Mouse (Mus musculus) MEL (cell line): ENCODE data around the gene Trim10. TPM values are rescaled to one million over a fixed set of nuclear protein-coding genes. Genes with fewer than 3 reads are reported as not detected.

Experiments
- DNase-seq: peaks from one replicate; pipeline ENCODE4 v3.0.0; 2011; ENCODE audit warnings: low read depth, low spot score
- H3K27ac ChIP-seq: 2 replicates; pipeline ENCODE4 v1.5.1; 2012; ENCODE audit warnings: low read depth, mild to moderate bottlenecking, control low read depth, low read length, moderate library complexity; ENCODE audit not compliant: control insufficient read depth
- H3K27me3 ChIP-seq, 2 experiments: fragments of 150-350 bp in 1 of 2; sonication (generic) in 1 of 2; 2 replicates each; pipeline ENCODE4 v1.6.1; 2012; ENCODE audit warnings: low read length in 2 of 2, mild to moderate bottlenecking in 2 of 2, improper control_type of control experiment in 1 of 2, moderate library complexity in 1 of 2; ENCODE audit not compliant: insufficient read depth in 2 of 2, control insufficient read depth in 1 of 2
- H3K36me3 ChIP-seq, 2 experiments: 2 replicates each; pipeline ENCODE4 v1.6.1; 2012 to 2014; ENCODE audit warnings: low read length in 2 of 2, improper control_type of control experiment in 1 of 2, inconsistent platforms in 1 of 2, mild to moderate bottlenecking in 1 of 2; ENCODE audit not compliant: insufficient read depth in 2 of 2, control insufficient read depth in 1 of 2
- H3K4me1 ChIP-seq, 2 experiments: fragments of 150-350 bp in 1 of 2; sonication (generic) in 1 of 2; 2 replicates each; pipeline ENCODE4 v1.6.1; 2012; ENCODE audit warnings: low read length in 2 of 2, improper control_type of control experiment in 1 of 2, mild to moderate bottlenecking in 1 of 2; ENCODE audit not compliant: insufficient read depth in 2 of 2, control insufficient read depth in 1 of 2
- H3K4me3 ChIP-seq, 2 experiments: fragments of 150-350 bp in 1 of 2; sonication (generic) in 1 of 2; 2 replicates each; pipeline ENCODE4 v1.5.1; 2012; ENCODE audit warnings: low read depth in 2 of 2, low read length in 2 of 2, mild to moderate bottlenecking in 2 of 2, moderate library complexity in 2 of 2, control low read depth in 1 of 2, improper control_type of control experiment in 1 of 2; ENCODE audit not compliant: control insufficient read depth in 1 of 2, insufficient read depth in 1 of 2
- H3K79me2 ChIP-seq: 2 replicates; pipeline ENCODE4 v1.6.1; 2012; ENCODE audit warnings: mild to moderate bottlenecking, low read length, moderate library complexity; ENCODE audit not compliant: control insufficient read depth, poor library complexity, insufficient read depth
- H3K9ac ChIP-seq: 2 replicates; pipeline ENCODE4 v1.6.1; 2012; ENCODE audit warnings: low read depth, mild to moderate bottlenecking, control low read depth, low read length, moderate library complexity; ENCODE audit not compliant: control insufficient read depth, poor library complexity, severe bottlenecking
- H3K9me3 ChIP-seq: fragments of 150-350 bp; sonication (generic); replicated peaks from 2 replicates; pipeline ENCODE4 v1.6.1; 2012; ENCODE audit warnings: mild to moderate bottlenecking, low read length, improper control_type of control experiment, moderate library complexity; ENCODE audit not compliant: insufficient read depth
- BHLHE40 ChIP-seq: IDR thresholded peaks from 2 replicates; pipeline ENCODE4 v1.6.1; 2012; ENCODE audit warnings: low read depth, mild to moderate bottlenecking, inconsistent platforms, low read length, improper control_type of control experiment, borderline replicate concordance
- CHD1 ChIP-seq: IDR thresholded peaks from 2 replicates; pipeline ENCODE4 v1.6.1; 2012; ENCODE audit warnings: low read depth, mild to moderate bottlenecking, inconsistent platforms, low read length, improper control_type of control experiment
- CHD2 ChIP-seq: IDR thresholded peaks from 2 replicates; pipeline ENCODE4 v1.6.1; 2011; ENCODE audit warnings: low read length, improper control_type of control experiment
- CTCF ChIP-seq, 3 experiments: IDR thresholded peaks in 2 of 3; conservative IDR thresholded peaks in 1 of 3; 2 replicates each; pipeline ENCODE4 v1.5.1; 2011 to 2012; ENCODE audit warnings: low read length in 3 of 3, low read depth in 2 of 3, mild to moderate bottlenecking in 2 of 3, improper control_type of control experiment in 1 of 3, inconsistent platforms in 1 of 3, mixed read lengths in 1 of 3, moderate library complexity in 1 of 3; ENCODE audit not compliant: control insufficient read depth in 1 of 3, insufficient read depth in 1 of 3, poor library complexity in 1 of 3, severe bottlenecking in 1 of 3
- EP300 ChIP-seq, 2 experiments: IDR thresholded peaks; 2 replicates each; pipeline ENCODE4 v1.6.1; 2011; ENCODE audit warnings: improper control_type of control experiment in 2 of 2, low read length in 2 of 2, low read depth in 1 of 2, mild to moderate bottlenecking in 1 of 2
- ETS1 ChIP-seq: IDR thresholded peaks from 2 replicates; pipeline ENCODE4 v1.6.1; 2012; ENCODE audit warnings: low read depth, mild to moderate bottlenecking, inconsistent platforms, low read length, improper control_type of control experiment, moderate library complexity
- GABPA ChIP-seq: IDR thresholded peaks from 2 replicates; pipeline ENCODE4 v1.6.1; 2012; ENCODE audit warnings: low read depth, mild to moderate bottlenecking, inconsistent platforms, low read length, improper control_type of control experiment, moderate library complexity
- GATA1 ChIP-seq: IDR thresholded peaks from 2 replicates; pipeline ENCODE4 v1.6.1; 2011; ENCODE audit warnings: low read depth, low read length, improper control_type of control experiment
- HCFC1 ChIP-seq: IDR thresholded peaks from 2 replicates; pipeline ENCODE4 v1.6.1; 2012; ENCODE audit warnings: low read depth, mild to moderate bottlenecking, inconsistent platforms, low read length, improper control_type of control experiment, moderate library complexity
- KAT2A ChIP-seq: conservative IDR thresholded peaks from 2 replicates; pipeline ENCODE4 v1.6.1; 2012; ENCODE audit warnings: low read depth, low read length, improper control_type of control experiment, inconsistent platforms
- MAFK ChIP-seq: IDR thresholded peaks from 2 replicates; pipeline ENCODE4 v1.6.1; 2011; ENCODE audit warnings: low read depth, mild to moderate bottlenecking, low read length, improper control_type of control experiment, borderline replicate concordance
- MAX ChIP-seq: IDR thresholded peaks from 2 replicates; pipeline ENCODE4 v1.6.1; 2011; ENCODE audit warnings: low read length, improper control_type of control experiment
- MAZ ChIP-seq: IDR thresholded peaks from 2 replicates; pipeline ENCODE4 v1.6.1; 2012; ENCODE audit warnings: low read depth, mild to moderate bottlenecking, inconsistent platforms, low read length, improper control_type of control experiment
- MEF2A ChIP-seq: IDR thresholded peaks from 2 replicates; pipeline ENCODE4 v1.6.1; 2014; ENCODE audit warnings: low read depth, mild to moderate bottlenecking, inconsistent platforms, low read length, improper control_type of control experiment; ENCODE audit not compliant: poor library complexity, insufficient replicate concordance, severe bottlenecking; ENCODE audit errors: extremely low read depth
- MYB ChIP-seq: IDR thresholded peaks from 2 replicates; pipeline ENCODE4 v1.6.1; 2011; ENCODE audit warnings: mild to moderate bottlenecking, low read depth, low read length, improper control_type of control experiment
- MYC ChIP-seq: IDR thresholded peaks from 2 replicates; pipeline ENCODE4 v1.6.1; 2011; ENCODE audit warnings: low read depth, mild to moderate bottlenecking, low read length, improper control_type of control experiment, moderate library complexity
- NRF1 ChIP-seq: IDR thresholded peaks from 2 replicates; pipeline ENCODE4 v1.6.1; 2014; ENCODE audit warnings: low read depth, mild to moderate bottlenecking, inconsistent platforms, low read length, improper control_type of control experiment, moderate library complexity; ENCODE audit not compliant: poor library complexity, insufficient read depth, severe bottlenecking
- POLR2A ChIP-seq, 2 experiments: IDR thresholded peaks; 2 replicates each; pipeline ENCODE4 v1.6.1; 2011 to 2012; ENCODE audit warnings: low read length in 2 of 2, mild to moderate bottlenecking in 2 of 2, control low read depth in 1 of 2, improper control_type of control experiment in 1 of 2, low read depth in 1 of 2, moderate library complexity in 1 of 2; ENCODE audit not compliant: control insufficient read depth in 1 of 2, insufficient read depth in 1 of 2, poor library complexity in 1 of 2
- POLR2AphosphoS2 ChIP-seq: IDR thresholded peaks from 2 replicates; pipeline ENCODE4 v1.6.1; 2011; ENCODE audit warnings: low read length, improper control_type of control experiment
- RCOR1 ChIP-seq: IDR thresholded peaks from 2 replicates; pipeline ENCODE4 v1.6.1; 2012; ENCODE audit warnings: low read depth, mild to moderate bottlenecking, inconsistent platforms, low read length, improper control_type of control experiment
- SIN3A ChIP-seq: IDR thresholded peaks from 2 replicates; pipeline ENCODE4 v1.6.1; 2012; ENCODE audit warnings: low read length, improper control_type of control experiment, inconsistent platforms
- SMC3 ChIP-seq: IDR thresholded peaks from 2 replicates; pipeline ENCODE4 v1.6.1; 2011; ENCODE audit warnings: low read depth, low read length, improper control_type of control experiment
- TAL1 ChIP-seq: IDR thresholded peaks from 2 replicates; pipeline ENCODE4 v1.6.1; 2012; ENCODE audit warnings: mild to moderate bottlenecking, inconsistent platforms, low read length, moderate library complexity, mixed read lengths
- TBP ChIP-seq: IDR thresholded peaks from 2 replicates; pipeline ENCODE4 v1.8.0; 2011; ENCODE audit warnings: low read depth, low read length, improper control_type of control experiment
- TCF12 ChIP-seq: IDR thresholded peaks from 2 replicates; pipeline ENCODE4 v1.6.1; 2014; ENCODE audit warnings: low read depth, mild to moderate bottlenecking, inconsistent platforms, low read length, improper control_type of control experiment, moderate library complexity
- UBTF ChIP-seq: IDR thresholded peaks from 2 replicates; pipeline ENCODE4 v1.6.1; 2012; ENCODE audit warnings: low read depth, mild to moderate bottlenecking, inconsistent platforms, low read length, improper control_type of control experiment, moderate library complexity, borderline replicate concordance; ENCODE audit not compliant: insufficient read depth
- USF1 ChIP-seq: IDR thresholded peaks from 2 replicates; pipeline ENCODE4 v1.6.1; 2014; ENCODE audit warnings: low read depth, mild to moderate bottlenecking, inconsistent platforms, low read length, improper control_type of control experiment, moderate library complexity
- USF2 ChIP-seq, 2 experiments: IDR thresholded peaks; 2 replicates each; pipeline ENCODE4 v1.6.1; 2011 to 2012; ENCODE audit warnings: improper control_type of control experiment in 2 of 2, low read length in 2 of 2, borderline replicate concordance in 1 of 2, inconsistent platforms in 1 of 2, low read depth in 1 of 2, mild to moderate bottlenecking in 1 of 2; ENCODE audit not compliant: insufficient read depth in 1 of 2
- ZC3H11A ChIP-seq: IDR thresholded peaks from 2 replicates; pipeline ENCODE4 v1.6.1; 2012; ENCODE audit warnings: low read depth, mild to moderate bottlenecking, inconsistent platforms, low read length, improper control_type of control experiment
- ZKSCAN1 ChIP-seq: IDR thresholded peaks from 2 replicates; pipeline ENCODE4 v1.6.1; 2012; ENCODE audit warnings: low read depth, mild to moderate bottlenecking, inconsistent platforms, low read length, improper control_type of control experiment, moderate library complexity
- ZMIZ1 ChIP-seq: IDR thresholded peaks from 2 replicates; pipeline ENCODE4 v1.6.1; 2012; ENCODE audit warnings: low read depth, mild to moderate bottlenecking, inconsistent platforms, low read length, improper control_type of control experiment, moderate library complexity
- polyA plus RNA-seq, 2 experiments: library from polyadenylated mRNA; stranded (reverse) in 1 of 2; unstranded in 1 of 2; fragments of >175 nt in 1 of 2; fragments of >200 nt in 1 of 2; gene quantifications; 2 replicates each; pipeline versions ENCODE4 v1.2.1 to v1.2.4; 2012; ENCODE audit warnings: low replicate concordance in 2 of 2, low read depth in 1 of 2; ENCODE audit not compliant: insufficient read length in 2 of 2, insufficient read depth in 1 of 2, missing spikeins in 1 of 2
- total RNA-seq: library from RNA; depleted of rRNA; stranded (reverse); fragments of 300-350 nt; gene quantifications from 2 replicates; pipeline ENCODE4 v1.2.3, GENCODE M21; 2012

Trim10 gene
- total and polyA plus RNA-seq, 3 experiments, result 30.2 to 30.4 TPM; not detected in 1

DNA sequence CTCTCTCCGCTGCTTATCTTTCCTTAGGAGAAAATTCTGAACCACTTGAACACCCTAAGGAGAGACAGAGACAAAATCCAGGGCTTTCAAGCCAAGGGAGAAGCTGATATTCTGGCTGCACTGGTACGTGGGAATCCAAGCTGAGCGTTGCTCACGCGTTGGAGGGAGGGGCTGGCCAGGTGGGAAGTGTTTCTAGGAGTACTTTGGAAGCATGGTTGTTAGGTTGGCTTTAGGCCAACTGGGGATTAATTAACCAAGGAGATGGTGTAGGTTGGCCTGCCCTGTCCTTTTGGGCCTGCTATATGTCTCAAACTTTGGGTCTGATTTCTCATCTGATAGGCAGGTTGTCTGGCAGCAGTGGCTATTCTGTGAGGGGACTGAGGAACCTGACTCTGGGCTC is 18.2 kb upstream of the Trim10 start:
- no peak for DNase-seq
- no peak overlapping the region for H3K9ac ChIP-seq
- H3K9me3 ChIP-seq, result no peaks in the 10 kb centered on the region
- H3K4me3 ChIP-seq, result no peak overlapping the region
- H3K79me2 ChIP-seq, result no peaks in the 10 kb centered on the region
- TF ChIP-seq MYC (no peak), CHD2 (no peak), ZC3H11A (no peak), UBTF (no peak), CTCF (IDR thresholded peaks at IDR 0.05 in 2 of 3, conservative IDR thresholded peaks at IDR 0.05 in 1 of 3; ENCODE audit: control insufficient read depth in 1 of 3, insufficient read depth in 1 of 3, low read depth in 2 of 3, low read length in 3 of 3, poor library complexity in 1 of 3, severe bottlenecking in 1 of 3) (no peak), MYB (no peak), ZKSCAN1 (no peak), ZMIZ1 (no peak), TAL1 (no peak), TCF12 (no peak), EP300 (IDR thresholded peaks at IDR 0.05; ENCODE audit: low read depth in 1 of 2, low read length in 2 of 2) (no peak), MAX (no peak), MAFK (no peak), MAZ (no peak), SMC3 (no peak), SIN3A (no peak), USF1 (no peak), GABPA (no peak), POLR2AphosphoS2 (no peak), POLR2A (IDR thresholded peaks at IDR 0.05; ENCODE audit: control insufficient read depth in 1 of 2, insufficient read depth in 1 of 2, low read depth in 1 of 2, low read length in 2 of 2, poor library complexity in 1 of 2) (no peak)
- no peak overlapping the region for H3K27ac ChIP-seq
- peaks cover 0 to 3% of the 10 kb centered on the region in 2 experiments; a peak in 2 of 4 replicates for H3K36me3 ChIP-seq
- H3K4me1 ChIP-seq, result peaks cover 0 to 1% of the 10 kb centered on the region in 2 experiments; a peak in 1 of 4 replicates
- H3K27me3 ChIP-seq, result no peaks in the 10 kb centered on the region

GRCm38 (mm10) chr17:36851627-36852026 is 17.7 kb upstream of the Trim10 start:
- no peaks in the 10 kb centered on the region for H3K4me1 ChIP-seq
- TF ChIP-seq SIN3A (no peak), USF2 (IDR thresholded peaks at IDR 0.05; ENCODE audit: borderline replicate concordance in 1 of 2, insufficient read depth in 1 of 2, low read depth in 1 of 2, low read length in 2 of 2) (no peak), MYB (no peak), GABPA (no peak), MYC (no peak), CHD1 (no peak), ETS1 (no peak), HCFC1 (no peak), TBP (no peak), RCOR1 (no peak), KAT2A (no peak), TAL1 (no peak), GATA1 (no peak), MEF2A (no peak), MAZ (no peak), CTCF (IDR thresholded peaks at IDR 0.05 in 2 of 3, conservative IDR thresholded peaks at IDR 0.05 in 1 of 3; ENCODE audit: control insufficient read depth in 1 of 3, insufficient read depth in 1 of 3, low read depth in 2 of 3, low read length in 3 of 3, poor library complexity in 1 of 3, severe bottlenecking in 1 of 3) (no peak), BHLHE40 (no peak), UBTF (no peak), ZC3H11A (no peak), NRF1 (no peak)

More at GRCm38 (mm10) chr17:36851627-36852026, 17.7 kb upstream of the Trim10 start:
- H3K27ac ChIP-seq, result no peak overlapping the region
- no peak overlapping the region for H3K4me3 ChIP-seq
- no peak for DNase-seq
- H3K27me3 ChIP-seq, result no peaks in the 10 kb centered on the region
- no peaks in the 10 kb centered on the region for H3K9me3 ChIP-seq
- no peak overlapping the region for H3K9ac ChIP-seq
- H3K79me2 ChIP-seq, result no peaks in the 10 kb centered on the region
- no peaks in the 10 kb centered on the region for H3K36me3 ChIP-seq
